Mouse (Mus musculus): ENCODE results near the gene Cldn19.

GRCm38 (mm10) chr4:119295134-119295453 is 39.9 kb downstream of the Cldn19 start:
- TF ChIP-seq CTCF (IDR thresholded peaks at IDR 0.05) (no peak), EP300 (IDR thresholded peaks at IDR 0.05) (no peak)

All from lung, postnatal 0 days (tissue).